Mouse (Mus musculus): ENCODE measurements at regions not wholly inside any gene's neighbourhood (a gene's known extent, or its start where the extent isn't known, plus 50 kb on each side); places are given as distances from the start of the nearest gene placed in this dataset.

DNA sequence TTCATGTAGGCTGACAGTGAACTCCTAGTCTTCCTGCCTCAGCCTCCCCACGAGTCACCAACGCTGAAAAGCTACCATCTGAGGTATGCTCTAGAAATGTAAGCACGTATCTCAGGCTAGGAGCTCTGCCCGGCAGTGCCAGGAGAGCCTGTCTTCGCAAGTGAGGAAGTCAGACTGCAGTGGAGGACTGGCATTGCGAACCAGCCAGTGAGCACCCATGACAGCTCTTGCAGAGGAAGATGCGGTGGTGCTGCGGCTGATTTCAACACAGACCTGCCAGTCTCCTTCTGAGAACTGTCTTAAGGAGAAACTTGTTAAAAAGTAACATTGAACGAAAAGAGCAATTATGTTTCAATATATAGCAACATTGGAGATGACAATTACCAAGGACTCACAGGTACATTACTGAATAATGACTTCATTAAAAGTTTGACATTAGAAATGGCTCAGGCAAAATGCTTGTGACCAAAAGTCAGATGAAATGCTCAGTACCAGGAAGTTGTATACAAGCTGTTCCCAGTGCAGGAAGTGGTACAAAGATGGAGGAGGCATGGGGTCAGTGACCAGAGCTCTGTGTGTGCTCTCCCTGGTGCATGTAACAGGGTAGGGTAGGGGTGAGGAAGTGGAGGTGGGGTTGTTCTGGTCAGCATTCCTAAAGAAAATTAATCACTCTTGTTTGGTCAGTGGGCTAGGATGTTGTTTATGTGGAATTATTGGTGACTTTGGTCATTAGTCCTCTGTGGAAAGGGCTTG lies 58.1 kb upstream of the Slc38a2 start:
- Histone ChIP-seq H3K4me1 (ENCODE audit: control insufficient read depth in 1 of 2, insufficient read depth in 2 of 2, low read length in 2 of 2) (peaks cover 25 to 36% of the 10 kb centered on the region in 2 experiments), H3K9ac (ENCODE audit: control insufficient read depth, low read depth, low read length, poor library complexity, severe bottlenecking) (no peak overlapping the region), H3K9me3 (replicated peaks; ENCODE audit: insufficient read depth, low read length) (no peaks in the 10 kb centered on the region), H3K27ac (ENCODE audit: control insufficient read depth, low read depth, low read length) (no peak overlapping the region), H3K4me3 (ENCODE audit: control insufficient read depth in 1 of 2, insufficient read depth in 1 of 2, low read depth in 2 of 2, low read length in 2 of 2) (no peak overlapping the region), H3K36me3 (ENCODE audit: control insufficient read depth in 1 of 2, insufficient read depth in 2 of 2, low read length in 2 of 2) (peaks cover 0 to 33% of the 10 kb centered on the region in 2 experiments; a peak in 2 of 4 replicates), H3K79me2 (ENCODE audit: control insufficient read depth, insufficient read depth, low read length, poor library complexity) (no peaks in the 10 kb centered on the region), H3K27me3 (ENCODE audit: control insufficient read depth in 1 of 2, insufficient read depth in 2 of 2, low read length in 2 of 2) (no peaks in the 10 kb centered on the region)
- no peak for DNase-seq (ENCODE audit: low read depth, low spot score)
- TF ChIP-seq NELFE (IDR thresholded peaks at IDR 0.05; ENCODE audit: low read depth, low read length): no peak
- TF ChIP-seq BHLHE40 (IDR thresholded peaks at IDR 0.05; ENCODE audit: borderline replicate concordance, low read depth, low read length): no peak
- no peak for TF ChIP-seq MYC (IDR thresholded peaks at IDR 0.05; ENCODE audit: low read depth, low read length)
- TF ChIP-seq MAZ (IDR thresholded peaks at IDR 0.05; ENCODE audit: low read depth, low read length): 0 out of 2 replicates have a peak, but pooled peaks have one; percentile 20

DNA sequence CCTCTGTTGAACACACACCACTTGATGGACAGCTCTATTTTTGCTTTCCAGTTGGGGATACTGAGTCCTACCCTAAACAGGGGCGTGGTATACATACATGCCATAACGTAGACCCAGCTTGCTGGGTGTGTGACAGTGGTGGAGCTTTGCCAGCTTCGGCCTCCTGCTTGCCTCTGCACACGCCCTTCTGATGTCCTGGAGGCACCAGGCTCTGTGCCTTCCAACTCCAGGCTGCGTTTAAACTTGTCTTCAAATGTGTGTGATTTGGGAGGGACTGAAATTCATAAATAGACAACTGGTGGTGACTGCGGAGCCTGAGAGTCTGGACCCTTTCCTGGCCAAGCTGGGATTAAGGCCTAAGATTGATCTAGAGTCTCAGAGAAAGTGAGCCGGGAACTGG lies 56.9 kb upstream of the Slc38a2 start:
- Histone ChIP-seq H3K4me3 (ENCODE audit: control insufficient read depth in 1 of 2, insufficient read depth in 1 of 2, low read depth in 2 of 2, low read length in 2 of 2) (no peak overlapping the region), H3K9ac (ENCODE audit: control insufficient read depth, low read depth, low read length, poor library complexity, severe bottlenecking) (no peak overlapping the region), H3K4me1 (ENCODE audit: control insufficient read depth in 1 of 2, insufficient read depth in 2 of 2, low read length in 2 of 2) (peaks cover 33 to 45% of the 10 kb centered on the region in 2 experiments), H3K36me3 (ENCODE audit: control insufficient read depth in 1 of 2, insufficient read depth in 2 of 2, low read length in 2 of 2) (peaks cover 0 to 40% of the 10 kb centered on the region in 2 experiments; a peak in 2 of 4 replicates), H3K27ac (ENCODE audit: control insufficient read depth, low read depth, low read length) (no peak overlapping the region), H3K9me3 (replicated peaks; ENCODE audit: insufficient read depth, low read length) (no peaks in the 10 kb centered on the region), H3K27me3 (ENCODE audit: control insufficient read depth in 1 of 2, insufficient read depth in 2 of 2, low read length in 2 of 2) (no peaks in the 10 kb centered on the region), H3K79me2 (ENCODE audit: control insufficient read depth, insufficient read depth, low read length, poor library complexity) (no peaks in the 10 kb centered on the region)
- DNase-seq (ENCODE audit: low read depth, low spot score): no peak
- 0 out of 6 replicates have a peak, but pooled peaks of 1 of the 3 experiments have one; percentile 0 for TF ChIP-seq CTCF (IDR thresholded peaks at IDR 0.05 in 2 of 3, conservative IDR thresholded peaks at IDR 0.05 in 1 of 3; ENCODE audit: control insufficient read depth in 1 of 3, insufficient read depth in 1 of 3, low read depth in 2 of 3, low read length in 3 of 3, poor library complexity in 1 of 3, severe bottlenecking in 1 of 3)
- TF ChIP-seq ELF1 (IDR thresholded peaks at IDR 0.05; ENCODE audit: low read depth, low read length): no peak

DNA sequence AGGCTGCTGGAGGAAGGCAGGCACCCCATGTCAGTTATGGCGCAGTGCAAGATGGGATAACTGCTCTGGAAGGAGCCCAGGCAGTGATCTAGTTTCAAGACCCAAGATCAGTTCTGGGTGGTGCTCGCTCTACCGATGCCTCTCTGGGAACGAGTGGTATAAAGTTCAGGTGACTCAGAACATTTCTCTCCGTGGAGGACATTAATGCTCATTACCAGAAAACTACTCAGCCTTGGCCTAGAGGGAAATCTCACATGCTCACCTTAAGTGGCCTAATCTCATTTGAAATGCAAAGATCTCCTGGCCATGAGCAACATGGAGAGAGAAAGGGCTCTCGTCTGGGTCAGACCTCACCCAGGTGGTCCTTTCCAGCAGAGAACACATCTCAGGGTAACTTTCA lies 56.4 kb upstream of the Slc38a2 start:
- H3K4me1 ChIP-seq (ENCODE audit: control insufficient read depth in 1 of 2, insufficient read depth in 2 of 2, low read length in 2 of 2): peaks cover 38 to 50% of the 10 kb centered on the region in 2 experiments
- no peak overlapping the region for H3K27ac ChIP-seq (ENCODE audit: control insufficient read depth, low read depth, low read length)
- no peak overlapping the region for H3K4me3 ChIP-seq (ENCODE audit: control insufficient read depth in 1 of 2, insufficient read depth in 1 of 2, low read depth in 2 of 2, low read length in 2 of 2)
- no peaks in the 10 kb centered on the region for H3K79me2 ChIP-seq (ENCODE audit: control insufficient read depth, insufficient read depth, low read length, poor library complexity)
- no peaks in the 10 kb centered on the region for H3K9me3 ChIP-seq (replicated peaks; ENCODE audit: insufficient read depth, low read length)
- 0 out of 6 replicates have a peak, but pooled peaks of 1 of the 3 experiments have one; percentile 2 for TF ChIP-seq CTCF (IDR thresholded peaks at IDR 0.05 in 2 of 3, conservative IDR thresholded peaks at IDR 0.05 in 1 of 3; ENCODE audit: control insufficient read depth in 1 of 3, insufficient read depth in 1 of 3, low read depth in 2 of 3, low read length in 3 of 3, poor library complexity in 1 of 3, severe bottlenecking in 1 of 3)
- no peak for TF ChIP-seq POLR2A (IDR thresholded peaks at IDR 0.05; ENCODE audit: control insufficient read depth in 1 of 2, insufficient read depth in 1 of 2, low read depth in 1 of 2, low read length in 2 of 2, poor library complexity in 1 of 2)
- peaks cover 0 to 45% of the 10 kb centered on the region in 2 experiments; a peak in 2 of 4 replicates for H3K36me3 ChIP-seq (ENCODE audit: control insufficient read depth in 1 of 2, insufficient read depth in 2 of 2, low read length in 2 of 2)
- H3K27me3 ChIP-seq (ENCODE audit: control insufficient read depth in 1 of 2, insufficient read depth in 2 of 2, low read length in 2 of 2): no peaks in the 10 kb centered on the region
- no peak overlapping the region for H3K9ac ChIP-seq (ENCODE audit: control insufficient read depth, low read depth, low read length, poor library complexity, severe bottlenecking)
- DNase-seq (ENCODE audit: low read depth, low spot score): no peak

Data from MEL (cell line).